Mouse (Mus musculus) frontal cortex, postnatal 14 days (tissue): ENCODE measurements around the gene Rsc1a1.

ENCODE experiments used
- DNase-seq, 2 experiments: peaks; one replicate each; pipeline ENCODE4 v3.0.0; 2022; ENCODE audit warnings: low spot score in 2 of 2

Rsc1a1 gene

DNA sequence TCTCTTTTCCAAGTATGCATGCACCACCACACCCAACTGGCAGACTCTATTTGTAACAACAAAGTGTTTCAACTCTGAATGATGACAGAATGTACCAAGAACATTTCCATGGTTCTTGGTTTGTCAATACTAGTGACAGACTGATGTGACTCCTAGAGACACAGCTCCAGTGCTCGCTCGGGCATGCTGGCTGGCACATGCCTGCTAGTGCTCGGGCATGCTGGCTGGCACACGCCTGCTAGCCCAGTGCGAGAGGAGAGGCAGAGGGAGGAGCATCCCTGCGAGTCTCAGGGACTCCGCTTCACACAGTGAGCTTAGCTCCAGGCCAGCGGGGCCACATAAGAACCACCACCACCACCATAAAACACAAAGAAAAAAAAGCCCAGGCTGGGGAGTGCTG, 9.3 kb upstream of the Rsc1a1 start:
- no peak for DNase-seq

DNA sequence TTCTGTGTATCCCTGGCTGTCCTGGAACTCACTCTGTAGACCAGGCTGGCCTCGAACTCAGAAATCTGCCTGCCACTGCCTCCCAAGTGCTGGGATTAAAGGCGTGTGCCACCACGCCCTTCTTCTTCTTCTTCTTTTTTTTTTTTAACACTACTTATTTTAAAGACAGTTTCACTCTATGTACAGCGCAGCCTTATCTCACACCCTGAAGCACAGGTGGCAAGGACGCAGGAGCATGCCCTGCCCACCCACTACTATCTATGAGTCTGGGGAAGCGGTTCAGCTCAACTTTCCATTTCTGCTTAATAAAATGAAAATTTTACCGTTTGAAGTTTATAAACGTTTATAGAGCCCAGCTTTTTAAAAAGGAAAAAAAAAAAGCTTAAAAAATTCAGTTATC, 3.1 kb upstream of the Rsc1a1 start:
- no peak for DNase-seq

DNA sequence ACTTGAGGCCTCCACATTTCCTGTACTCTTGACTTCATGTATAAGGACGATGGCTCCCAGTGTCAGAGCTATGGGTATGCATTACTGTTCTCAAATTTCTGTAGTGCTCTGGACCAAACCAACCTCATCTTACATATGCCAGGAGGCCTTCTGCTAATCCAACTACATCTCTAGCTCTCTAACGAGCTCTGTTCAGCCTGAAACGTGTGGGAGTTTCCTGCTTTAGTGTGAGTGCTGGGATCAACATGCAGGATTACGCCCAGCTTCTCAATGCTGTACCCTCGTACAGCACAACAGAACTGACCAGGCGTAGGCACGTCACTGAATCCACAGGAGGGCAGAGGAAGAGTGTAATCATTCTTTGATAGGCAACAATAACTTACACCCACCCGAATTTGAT, 1.1 kb upstream of the Rsc1a1 start:
- no peak for DNase-seq

DNA sequence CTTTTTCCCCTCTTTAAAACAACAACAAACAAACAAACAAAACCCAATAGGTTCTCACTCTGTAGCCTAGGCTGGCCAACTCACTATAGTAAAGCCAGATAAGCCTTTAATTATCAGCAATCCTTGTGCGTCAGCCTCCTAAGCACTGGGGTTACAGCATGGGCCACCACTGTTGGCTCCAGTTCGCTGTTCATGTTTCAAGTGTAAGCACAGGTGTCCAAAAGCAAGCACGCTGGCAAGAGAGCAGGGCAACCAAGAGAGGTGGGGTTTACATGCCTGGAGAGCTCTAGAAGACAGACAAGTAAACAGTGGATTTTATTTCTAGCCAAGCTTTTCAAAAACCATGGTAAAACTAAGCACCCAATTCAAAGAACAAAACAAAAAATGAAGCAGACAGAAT, 694 bp upstream of the Rsc1a1 start:
- DNase-seq = no peak

DNA sequence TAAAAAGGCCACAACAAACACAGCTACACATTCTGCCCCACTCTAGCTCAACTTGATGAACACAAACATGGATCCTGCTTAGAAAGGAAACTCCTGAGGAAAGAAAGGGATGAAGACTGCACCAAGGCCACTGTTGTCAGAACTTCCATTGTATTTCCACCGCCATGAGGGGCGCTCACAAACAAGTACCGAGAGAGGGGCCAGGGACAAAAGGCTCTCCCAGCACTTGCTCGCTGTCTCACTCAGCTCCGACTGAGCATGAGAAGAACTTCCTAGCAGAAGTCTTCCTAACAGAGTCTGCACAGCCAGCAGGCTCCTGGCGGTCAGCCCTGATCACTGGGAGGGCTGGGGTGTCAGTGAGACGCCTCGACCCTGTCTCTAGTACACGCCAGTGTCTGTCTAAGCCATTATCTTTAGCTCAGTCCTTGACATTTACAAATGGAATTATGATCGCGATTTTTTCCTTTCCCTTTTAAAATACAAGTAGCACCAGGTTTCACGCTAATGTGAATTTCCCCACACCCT, 2.6 kb downstream of the Rsc1a1 start:
- DNase-seq = no peak

DNA sequence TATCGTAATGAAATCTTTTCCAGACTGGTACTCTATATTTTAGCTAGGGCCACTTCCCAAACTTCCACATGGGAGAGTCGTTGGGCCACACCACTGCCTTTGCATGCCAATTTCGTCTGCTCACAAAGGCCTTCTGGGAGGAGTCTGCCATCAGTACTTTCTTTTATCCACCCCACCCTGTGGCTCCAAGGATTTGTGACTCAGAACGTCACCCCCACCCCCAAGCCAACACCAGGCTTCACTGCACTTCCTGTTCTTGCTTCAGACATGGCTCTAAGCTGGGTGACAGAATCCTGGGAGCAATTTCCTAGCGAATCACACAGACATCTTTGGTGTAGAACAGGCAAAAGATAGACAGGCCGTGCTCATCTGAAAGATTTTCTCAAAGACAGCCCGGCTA, 3.6 kb downstream of the Rsc1a1 start:
- no peak for DNase-seq

DNA sequence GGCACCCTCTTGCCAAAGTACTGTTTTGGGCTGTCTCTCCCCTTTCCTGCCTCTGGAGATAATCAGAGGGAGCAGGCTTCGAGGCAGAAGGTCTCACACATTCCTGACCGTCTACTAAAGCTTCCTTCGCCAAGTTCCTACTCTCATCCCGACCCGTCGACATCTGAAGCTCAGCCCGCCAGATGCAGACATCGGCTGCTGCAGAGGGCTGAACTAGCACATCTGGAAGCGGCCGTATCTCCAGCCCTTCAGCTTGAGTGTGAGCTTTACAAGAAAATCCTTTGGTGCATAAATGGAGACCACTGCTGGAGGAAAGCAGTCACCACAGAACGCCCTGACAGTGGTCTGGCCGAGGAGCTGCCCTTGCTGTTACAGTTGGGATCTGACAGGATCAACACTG, 4.5 kb downstream of the Rsc1a1 start:
- DNase-seq = no peak

DNA sequence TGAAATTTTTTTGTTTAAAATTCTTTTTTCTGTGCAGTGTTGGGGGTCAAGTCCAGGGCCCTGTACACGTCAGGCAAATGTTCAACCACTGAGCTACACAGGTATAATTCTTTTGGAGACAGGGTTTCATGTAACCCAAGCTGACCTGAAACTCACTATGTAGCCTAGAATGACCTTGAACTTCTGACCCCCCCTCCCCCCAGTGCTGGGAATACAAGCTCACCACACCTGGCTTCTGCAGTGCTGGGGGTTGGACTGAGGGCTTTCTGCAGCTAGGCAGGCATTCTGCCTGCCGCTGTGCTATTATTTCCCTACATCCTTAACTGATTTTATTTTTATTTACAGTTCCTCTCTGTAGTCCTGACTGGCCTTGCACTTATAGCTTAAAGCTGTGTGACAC, 6.4 kb downstream of the Rsc1a1 start:
- DNase-seq = no peak

DNA sequence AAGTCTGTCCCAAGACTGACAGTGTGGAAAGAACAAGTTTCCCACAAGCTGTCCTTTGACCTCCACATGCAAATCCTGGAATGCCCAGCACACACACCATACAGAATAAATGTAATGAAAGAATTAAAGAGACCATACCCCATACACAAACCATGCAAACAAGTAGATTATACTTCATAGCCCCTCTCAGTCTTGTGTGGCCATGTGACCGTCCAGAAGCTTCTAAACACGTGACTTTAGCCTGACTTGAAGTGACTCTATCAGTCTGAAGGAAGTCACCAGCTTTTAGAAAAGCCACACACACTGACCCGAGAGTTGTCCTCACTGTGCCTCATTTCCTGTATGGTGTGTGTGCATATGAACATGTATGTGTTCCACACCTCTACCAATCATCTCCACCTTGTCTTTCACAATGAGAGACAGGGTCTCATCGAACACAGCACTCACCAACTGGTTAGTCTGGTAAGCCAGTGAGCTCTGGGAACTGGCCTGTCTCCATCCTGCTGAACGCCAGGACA, 8.9 kb downstream of the Rsc1a1 start:
- no peak for DNase-seq

DNA sequence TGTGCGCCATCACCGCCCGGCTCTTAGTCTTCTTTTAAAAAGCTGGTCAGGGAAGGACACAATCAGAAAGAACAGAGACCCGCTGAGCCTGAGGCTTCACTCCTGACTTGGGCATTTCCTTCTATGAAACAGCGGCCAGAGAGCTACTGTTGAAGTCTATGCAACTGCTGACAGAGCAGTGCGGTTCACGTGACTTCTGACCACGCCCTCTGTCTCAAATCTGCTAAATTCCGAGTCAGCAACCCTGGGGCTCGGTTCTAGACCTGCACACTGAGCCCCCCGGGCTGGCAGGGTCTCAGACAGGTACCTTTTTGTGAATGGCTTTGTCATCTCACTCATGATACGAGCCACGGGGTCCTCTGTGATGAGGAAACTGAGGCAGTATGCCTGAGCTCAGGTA, 13.1 kb downstream of the Rsc1a1 start:
- DNase-seq = no peak

DNA sequence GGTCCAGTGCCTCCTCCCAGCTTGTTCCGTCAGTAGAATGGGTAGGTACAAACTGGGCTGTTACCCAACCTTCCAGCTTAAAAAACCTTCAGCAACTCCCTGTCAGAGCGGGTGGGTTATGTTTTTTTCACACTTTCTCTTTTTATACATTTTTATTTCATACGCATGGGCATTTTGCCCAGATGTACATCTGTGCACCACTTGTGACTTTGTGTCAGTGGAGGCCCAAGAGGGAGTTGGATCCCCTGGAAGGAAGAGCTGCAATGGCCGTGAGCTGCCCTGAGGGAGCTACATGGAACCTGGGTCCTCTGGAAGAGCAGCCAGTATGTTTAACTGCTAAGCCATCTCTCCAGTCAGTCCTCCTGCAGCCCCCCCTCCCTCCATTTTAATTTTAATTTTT, 14.0 kb downstream of the Rsc1a1 start:
- DNase-seq = no peak

DNA sequence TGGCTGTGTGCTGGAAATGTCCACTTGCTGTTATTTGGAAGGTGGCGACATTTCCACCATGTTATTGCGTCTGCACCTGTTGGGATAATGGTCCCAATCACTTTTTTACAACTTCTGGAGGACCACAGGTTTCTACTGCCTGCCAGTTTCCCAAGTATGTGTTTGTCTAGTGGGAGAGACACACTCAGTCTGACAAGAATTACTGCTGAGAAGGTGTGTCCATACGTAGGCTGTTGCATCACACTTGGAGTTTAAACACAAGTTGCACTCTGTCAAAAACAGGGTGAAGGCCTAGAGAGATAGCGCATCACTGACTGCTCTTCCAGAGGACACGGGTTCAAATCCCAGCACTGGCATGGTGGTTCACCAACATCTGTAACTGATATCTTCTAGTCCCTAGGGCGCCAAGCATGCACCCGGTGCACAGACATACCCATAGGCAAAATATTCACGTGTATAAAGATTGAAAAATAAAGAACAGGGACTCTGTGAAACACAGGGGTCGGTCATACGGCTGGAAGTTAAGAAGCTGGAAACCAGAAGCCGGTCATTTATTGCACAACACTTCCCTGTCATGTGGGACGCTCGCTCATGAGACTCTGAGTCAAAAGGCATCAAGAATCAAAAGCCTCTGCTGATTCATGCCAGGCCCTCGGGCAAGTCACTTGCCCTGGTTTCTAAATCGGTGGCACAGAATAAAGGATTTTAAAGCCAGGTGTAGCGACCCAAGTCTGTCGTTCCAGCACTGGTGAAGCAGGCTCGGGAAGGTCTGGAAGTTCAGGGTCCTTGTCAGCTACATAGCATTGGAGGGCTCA, 15.3 kb downstream of the Rsc1a1 start:
- no peak for DNase-seq

DNA sequence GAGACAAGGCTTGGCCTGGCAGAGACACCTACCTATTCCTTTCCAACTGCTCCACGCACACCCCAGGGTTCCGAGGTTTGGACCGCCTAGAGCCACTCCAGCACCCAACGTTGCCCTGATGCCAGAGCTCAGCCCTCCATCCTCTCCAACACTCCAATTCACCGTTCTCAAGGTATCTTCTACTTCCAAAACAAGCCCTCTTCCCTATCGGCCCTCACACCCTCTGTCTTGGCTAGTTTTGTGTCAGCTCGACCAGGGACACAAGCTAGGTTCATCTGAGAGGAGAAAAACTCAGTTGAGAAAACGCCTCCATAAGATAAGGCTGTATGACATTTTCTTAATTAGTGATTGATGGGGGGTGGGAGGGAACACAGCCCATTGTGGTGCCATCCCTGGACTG, 20.6 kb downstream of the Rsc1a1 start, which contains the start of gene Plekhm2:
Gene Plekhm2 (minus strand): TSS at position 101 of the 400 bp plus-strand sequence.
- no peak for DNase-seq

DNA sequence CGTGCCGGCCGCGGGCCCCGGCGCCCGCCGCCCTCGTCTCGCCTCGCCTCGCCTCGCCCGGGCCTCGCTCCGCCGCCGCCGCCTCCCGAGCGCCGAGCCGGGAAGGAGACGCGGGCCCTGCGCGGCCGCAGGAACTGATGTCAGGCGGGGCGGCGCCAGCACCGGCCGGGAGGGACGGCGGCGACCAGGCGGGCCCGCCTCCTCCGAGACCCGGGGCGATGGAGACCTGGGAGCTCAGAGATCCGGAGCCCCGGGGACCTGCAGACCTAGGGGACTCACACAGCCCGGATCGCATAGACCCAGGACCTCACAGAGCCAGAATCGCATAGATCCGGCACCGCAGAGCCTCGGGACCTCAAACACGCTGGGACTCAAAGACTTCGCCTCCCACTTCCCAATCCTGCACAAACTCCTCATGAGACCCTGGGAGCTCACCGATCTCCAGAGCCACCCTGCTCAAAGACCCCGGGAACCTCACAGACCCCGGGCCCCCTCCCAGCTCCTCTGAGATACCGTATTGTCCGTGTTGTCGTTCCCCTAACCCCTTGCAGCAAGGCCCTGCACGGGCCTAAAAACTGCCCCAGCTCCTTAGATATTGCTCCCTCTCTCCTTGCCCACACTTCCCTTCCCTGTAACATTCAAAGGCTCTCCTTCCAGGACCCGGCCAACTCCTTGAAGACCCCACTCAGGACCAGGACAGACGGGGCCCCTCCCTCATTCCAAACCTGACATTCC, 21.2 kb downstream of the Rsc1a1 start:
- DNase-seq = peak in 1 of 2 experiments; percentile 62

DNA sequence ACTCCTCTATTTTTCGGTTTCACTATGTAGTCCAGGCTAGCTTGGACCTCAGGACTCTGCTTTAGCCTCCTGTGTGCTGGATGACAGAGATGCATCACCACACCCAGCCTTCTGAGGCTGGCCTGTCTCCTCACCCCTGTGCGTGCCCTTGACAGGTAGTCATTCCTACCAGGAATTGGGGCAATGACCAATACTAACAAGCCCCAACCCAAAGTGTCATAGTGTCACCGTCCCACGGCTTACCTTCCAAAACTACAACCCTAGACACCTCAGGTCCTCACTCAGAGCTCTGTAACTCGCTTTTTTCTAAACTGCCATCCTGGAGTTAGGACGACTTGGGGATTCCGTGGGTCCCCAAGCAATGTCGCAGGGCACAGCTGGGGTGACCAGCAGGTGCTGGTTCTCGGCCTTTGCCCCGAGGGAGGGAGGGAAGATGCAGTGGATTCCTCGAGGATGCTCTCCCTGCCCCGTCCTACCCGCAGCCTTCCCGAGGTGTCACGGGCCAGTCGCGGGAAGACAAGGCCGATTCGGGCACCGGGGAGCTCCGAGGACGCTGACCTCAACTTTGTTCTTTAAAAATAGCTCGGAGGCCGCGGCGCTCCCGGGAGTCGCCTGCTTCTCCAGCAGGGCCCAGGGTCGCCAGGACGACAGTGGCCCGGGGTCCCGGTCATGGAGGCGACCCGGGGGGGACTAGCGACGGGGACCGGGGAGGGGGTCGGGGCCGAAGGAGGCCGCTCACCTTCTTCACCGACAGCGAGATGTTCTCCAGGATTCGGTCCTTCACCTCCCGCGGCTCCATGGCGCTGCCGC, 22.1 kb downstream of the Rsc1a1 start:
- DNase-seq = no peak

DNA sequence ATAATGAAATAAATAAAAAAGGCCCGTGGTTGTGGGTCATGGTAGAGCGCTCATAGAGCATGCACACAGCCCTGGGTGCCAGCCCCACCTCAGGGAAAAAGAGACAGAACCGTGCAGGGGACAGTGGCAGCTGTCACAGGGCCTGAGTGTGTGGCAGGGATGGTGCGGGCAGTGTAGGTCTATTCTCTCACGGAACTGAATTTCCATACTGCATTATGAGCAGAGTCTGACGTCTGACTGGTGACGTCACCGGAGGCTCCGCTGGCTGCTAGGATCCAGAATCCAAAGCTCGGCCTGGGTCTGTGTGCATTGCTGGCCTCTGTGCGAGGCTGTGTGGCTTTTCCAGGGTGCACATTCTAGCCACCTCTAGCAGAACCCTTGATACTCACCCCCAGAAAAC, 24.5 kb downstream of the Rsc1a1 start:
- DNase-seq = no peak

DNA sequence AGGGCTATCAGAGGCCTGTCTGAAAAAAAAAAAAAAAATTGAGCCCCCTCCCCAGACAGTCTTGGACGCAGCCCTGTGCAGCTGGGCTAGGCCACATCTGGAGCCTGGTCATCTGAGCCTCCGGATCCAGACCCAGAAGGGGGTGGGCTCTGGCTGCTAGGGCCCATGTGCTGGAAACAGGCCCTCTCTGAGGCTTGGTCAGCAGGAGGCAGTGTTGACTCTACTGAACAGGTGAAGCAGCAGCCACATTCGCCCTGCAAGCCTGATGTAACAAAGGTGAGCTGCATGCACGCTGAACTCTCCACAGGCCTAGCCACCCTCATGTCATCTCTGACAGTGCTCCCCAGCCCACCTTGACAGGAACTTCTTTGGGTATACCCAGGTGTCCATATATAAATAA, 25.7 kb downstream of the Rsc1a1 start:
- DNase-seq = no peak

DNA sequence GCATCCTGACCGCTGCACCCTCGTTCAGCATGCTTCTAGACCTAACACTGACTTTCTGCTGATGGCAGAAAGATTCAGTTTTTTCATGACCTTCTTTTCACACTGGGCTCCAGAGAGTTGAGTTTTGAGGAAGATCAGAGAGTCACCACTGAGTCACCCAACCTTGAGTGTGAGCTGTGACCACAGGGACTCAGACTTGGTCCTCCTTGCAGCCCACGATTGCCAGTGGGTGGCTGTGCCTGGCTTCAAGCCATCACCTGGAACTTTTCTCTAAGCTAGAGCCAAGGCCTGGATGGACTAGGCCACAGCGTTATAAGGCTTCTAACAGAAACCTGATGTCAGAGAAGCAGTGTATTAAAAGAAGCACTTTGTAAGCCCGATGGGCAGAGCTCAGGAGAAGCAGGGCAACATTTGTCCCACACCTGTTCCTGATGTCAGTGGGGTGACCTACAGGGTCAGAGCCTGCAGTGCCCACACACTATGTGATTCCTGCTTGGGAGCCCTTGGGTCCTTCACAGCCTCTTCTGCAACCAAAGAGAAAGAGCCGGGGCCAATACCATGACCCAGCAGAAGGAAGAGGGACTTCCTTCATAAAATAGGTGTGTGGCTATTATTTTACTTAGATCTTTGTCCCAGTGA, 26.4 kb downstream of the Rsc1a1 start:
- DNase-seq = no peak

DNA sequence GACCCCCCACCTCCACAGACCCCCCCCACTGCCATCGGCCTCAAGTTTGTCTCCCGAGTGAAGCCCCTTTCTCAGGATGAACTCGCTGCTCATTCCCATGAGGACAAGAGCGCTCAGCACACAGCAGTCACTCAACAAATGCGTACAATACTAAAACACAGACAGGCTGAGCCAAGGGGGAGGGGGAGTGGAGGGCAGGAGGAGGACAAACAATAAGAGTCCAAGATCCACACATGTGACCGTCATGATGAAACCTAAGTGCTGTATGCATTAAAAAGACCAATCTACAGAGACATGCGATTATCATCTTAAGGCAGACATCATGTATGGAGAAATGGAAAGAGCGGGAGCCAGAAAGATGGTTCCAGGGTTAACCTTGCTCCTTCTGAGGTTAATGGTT, 28.5 kb downstream of the Rsc1a1 start:
- DNase-seq = no peak

DNA sequence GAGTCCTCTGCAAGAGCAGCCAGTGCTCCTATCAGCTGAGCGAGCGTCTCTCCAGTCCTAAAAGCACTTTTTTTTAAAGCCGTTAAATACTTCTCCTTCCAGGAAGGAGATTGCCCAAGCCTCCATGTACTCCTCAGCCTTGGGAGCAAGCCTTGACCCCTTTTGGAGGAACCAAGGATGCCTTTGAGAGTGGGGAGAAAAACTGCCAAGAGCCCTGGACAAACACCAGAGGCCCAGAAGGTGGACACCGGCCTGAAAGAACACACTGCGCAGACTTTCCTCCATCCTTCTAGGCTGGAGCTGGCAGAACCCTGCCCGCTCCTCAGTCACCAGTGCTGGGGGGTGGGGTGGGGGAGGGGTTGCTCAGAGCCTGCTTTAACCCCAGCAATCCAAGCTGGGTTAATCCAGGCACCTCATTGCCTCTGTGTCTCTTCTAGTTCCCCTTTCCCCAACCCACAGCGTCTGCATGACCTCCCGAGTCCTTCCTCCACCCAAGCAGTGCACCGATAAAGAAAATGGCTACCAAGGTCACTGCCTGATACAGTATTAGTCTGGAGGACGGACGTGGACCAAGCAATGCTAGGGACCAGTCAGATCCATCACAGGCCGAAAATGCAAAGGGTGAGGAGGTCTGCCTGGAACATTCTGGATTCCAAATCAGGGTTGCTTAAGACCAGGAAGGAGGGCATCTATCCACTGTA, 29.3 kb downstream of the Rsc1a1 start:
- DNase-seq = peak in 1 of 2 experiments; percentile 42

DNA sequence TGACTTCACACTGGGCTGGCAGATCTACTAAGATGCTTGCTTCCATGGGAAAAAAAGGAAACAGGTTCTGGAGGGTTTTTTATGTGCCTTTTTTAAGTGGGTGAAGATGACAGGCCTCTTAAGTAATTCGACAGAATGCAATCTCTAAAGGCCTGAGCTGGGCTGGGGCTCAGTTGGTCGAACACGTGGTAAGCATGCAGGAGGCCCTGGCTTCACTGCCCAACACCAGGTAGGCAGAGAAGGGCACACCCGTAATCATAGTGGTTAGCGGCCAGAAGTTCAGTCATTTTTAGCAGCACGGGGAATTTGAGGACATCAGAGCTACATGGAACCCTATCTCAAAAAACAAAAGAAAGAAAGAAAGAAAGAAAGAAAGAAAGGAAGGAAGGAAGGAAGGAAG, 30.9 kb downstream of the Rsc1a1 start:
- no peak for DNase-seq
